Mouse (Mus musculus) MEL (cell line): Measurements from ENCODE around the gene Gm20388. TPM values are rescaled to one million over a fixed set of nuclear protein-coding genes. Genes with fewer than 3 reads are reported as not detected.

Source experiments
- DNase-seq: peaks from one replicate; pipeline ENCODE4 v3.0.0; 2011; ENCODE audit warnings: low read depth, low spot score
- H3K27ac ChIP-seq: 2 replicates; pipeline ENCODE4 v1.5.1; 2012; ENCODE audit warnings: low read depth, mild to moderate bottlenecking, control low read depth, low read length, moderate library complexity; ENCODE audit not compliant: control insufficient read depth
- H3K27me3 ChIP-seq, 2 experiments: fragments of 150-350 bp in 1 of 2; sonication (generic) in 1 of 2; 2 replicates each; pipeline ENCODE4 v1.6.1; 2012; ENCODE audit warnings: low read length in 2 of 2, mild to moderate bottlenecking in 2 of 2, improper control_type of control experiment in 1 of 2, moderate library complexity in 1 of 2; ENCODE audit not compliant: insufficient read depth in 2 of 2, control insufficient read depth in 1 of 2
- H3K36me3 ChIP-seq, 2 experiments: 2 replicates each; pipeline ENCODE4 v1.6.1; 2012 to 2014; ENCODE audit warnings: low read length in 2 of 2, improper control_type of control experiment in 1 of 2, inconsistent platforms in 1 of 2, mild to moderate bottlenecking in 1 of 2; ENCODE audit not compliant: insufficient read depth in 2 of 2, control insufficient read depth in 1 of 2
- H3K4me1 ChIP-seq, 2 experiments: fragments of 150-350 bp in 1 of 2; sonication (generic) in 1 of 2; 2 replicates each; pipeline ENCODE4 v1.6.1; 2012; ENCODE audit warnings: low read length in 2 of 2, improper control_type of control experiment in 1 of 2, mild to moderate bottlenecking in 1 of 2; ENCODE audit not compliant: insufficient read depth in 2 of 2, control insufficient read depth in 1 of 2
- H3K4me3 ChIP-seq, 2 experiments: fragments of 150-350 bp in 1 of 2; sonication (generic) in 1 of 2; 2 replicates each; pipeline ENCODE4 v1.5.1; 2012; ENCODE audit warnings: low read depth in 2 of 2, low read length in 2 of 2, mild to moderate bottlenecking in 2 of 2, moderate library complexity in 2 of 2, control low read depth in 1 of 2, improper control_type of control experiment in 1 of 2; ENCODE audit not compliant: control insufficient read depth in 1 of 2, insufficient read depth in 1 of 2
- H3K79me2 ChIP-seq: 2 replicates; pipeline ENCODE4 v1.6.1; 2012; ENCODE audit warnings: mild to moderate bottlenecking, low read length, moderate library complexity; ENCODE audit not compliant: control insufficient read depth, poor library complexity, insufficient read depth
- H3K9ac ChIP-seq: 2 replicates; pipeline ENCODE4 v1.6.1; 2012; ENCODE audit warnings: low read depth, mild to moderate bottlenecking, control low read depth, low read length, moderate library complexity; ENCODE audit not compliant: control insufficient read depth, poor library complexity, severe bottlenecking
- H3K9me3 ChIP-seq: fragments of 150-350 bp; sonication (generic); replicated peaks from 2 replicates; pipeline ENCODE4 v1.6.1; 2012; ENCODE audit warnings: mild to moderate bottlenecking, low read length, improper control_type of control experiment, moderate library complexity; ENCODE audit not compliant: insufficient read depth
- EP300 ChIP-seq, 2 experiments: IDR thresholded peaks; 2 replicates each; pipeline ENCODE4 v1.6.1; 2011; ENCODE audit warnings: improper control_type of control experiment in 2 of 2, low read length in 2 of 2, low read depth in 1 of 2, mild to moderate bottlenecking in 1 of 2
- GATA1 ChIP-seq: IDR thresholded peaks from 2 replicates; pipeline ENCODE4 v1.6.1; 2011; ENCODE audit warnings: low read depth, low read length, improper control_type of control experiment
- HCFC1 ChIP-seq: IDR thresholded peaks from 2 replicates; pipeline ENCODE4 v1.6.1; 2012; ENCODE audit warnings: low read depth, mild to moderate bottlenecking, inconsistent platforms, low read length, improper control_type of control experiment, moderate library complexity
- MAFK ChIP-seq: IDR thresholded peaks from 2 replicates; pipeline ENCODE4 v1.6.1; 2011; ENCODE audit warnings: low read depth, mild to moderate bottlenecking, low read length, improper control_type of control experiment, borderline replicate concordance
- MEF2A ChIP-seq: IDR thresholded peaks from 2 replicates; pipeline ENCODE4 v1.6.1; 2014; ENCODE audit warnings: low read depth, mild to moderate bottlenecking, inconsistent platforms, low read length, improper control_type of control experiment; ENCODE audit not compliant: poor library complexity, insufficient replicate concordance, severe bottlenecking; ENCODE audit errors: extremely low read depth
- MYB ChIP-seq: IDR thresholded peaks from 2 replicates; pipeline ENCODE4 v1.6.1; 2011; ENCODE audit warnings: mild to moderate bottlenecking, low read depth, low read length, improper control_type of control experiment
- NELFE ChIP-seq: IDR thresholded peaks from 2 replicates; pipeline ENCODE4 v1.6.1; 2011; ENCODE audit warnings: low read depth, low read length, improper control_type of control experiment
- NRF1 ChIP-seq: IDR thresholded peaks from 2 replicates; pipeline ENCODE4 v1.6.1; 2014; ENCODE audit warnings: low read depth, mild to moderate bottlenecking, inconsistent platforms, low read length, improper control_type of control experiment, moderate library complexity; ENCODE audit not compliant: poor library complexity, insufficient read depth, severe bottlenecking
- POLR2A ChIP-seq, 2 experiments: IDR thresholded peaks; 2 replicates each; pipeline ENCODE4 v1.6.1; 2011 to 2012; ENCODE audit warnings: low read length in 2 of 2, mild to moderate bottlenecking in 2 of 2, control low read depth in 1 of 2, improper control_type of control experiment in 1 of 2, low read depth in 1 of 2, moderate library complexity in 1 of 2; ENCODE audit not compliant: control insufficient read depth in 1 of 2, insufficient read depth in 1 of 2, poor library complexity in 1 of 2
- POLR2AphosphoS2 ChIP-seq: IDR thresholded peaks from 2 replicates; pipeline ENCODE4 v1.6.1; 2011; ENCODE audit warnings: low read length, improper control_type of control experiment
- SIN3A ChIP-seq: IDR thresholded peaks from 2 replicates; pipeline ENCODE4 v1.6.1; 2012; ENCODE audit warnings: low read length, improper control_type of control experiment, inconsistent platforms
- SMC3 ChIP-seq: IDR thresholded peaks from 2 replicates; pipeline ENCODE4 v1.6.1; 2011; ENCODE audit warnings: low read depth, low read length, improper control_type of control experiment
- TAL1 ChIP-seq: IDR thresholded peaks from 2 replicates; pipeline ENCODE4 v1.6.1; 2012; ENCODE audit warnings: mild to moderate bottlenecking, inconsistent platforms, low read length, moderate library complexity, mixed read lengths
- TCF12 ChIP-seq: IDR thresholded peaks from 2 replicates; pipeline ENCODE4 v1.6.1; 2014; ENCODE audit warnings: low read depth, mild to moderate bottlenecking, inconsistent platforms, low read length, improper control_type of control experiment, moderate library complexity
- UBTF ChIP-seq: IDR thresholded peaks from 2 replicates; pipeline ENCODE4 v1.6.1; 2012; ENCODE audit warnings: low read depth, mild to moderate bottlenecking, inconsistent platforms, low read length, improper control_type of control experiment, moderate library complexity, borderline replicate concordance; ENCODE audit not compliant: insufficient read depth
- ZMIZ1 ChIP-seq: IDR thresholded peaks from 2 replicates; pipeline ENCODE4 v1.6.1; 2012; ENCODE audit warnings: low read depth, mild to moderate bottlenecking, inconsistent platforms, low read length, improper control_type of control experiment, moderate library complexity
- polyA plus RNA-seq, 2 experiments: library from polyadenylated mRNA; stranded (reverse) in 1 of 2; unstranded in 1 of 2; fragments of >175 nt in 1 of 2; fragments of >200 nt in 1 of 2; gene quantifications; 2 replicates each; pipeline versions ENCODE4 v1.2.1 to v1.2.4; 2012; ENCODE audit warnings: low replicate concordance in 2 of 2, low read depth in 1 of 2; ENCODE audit not compliant: insufficient read length in 2 of 2, insufficient read depth in 1 of 2, missing spikeins in 1 of 2
- total RNA-seq: library from RNA; depleted of rRNA; stranded (reverse); fragments of 300-350 nt; gene quantifications from 2 replicates; pipeline ENCODE4 v1.2.3, GENCODE M21; 2012

Gm20388 gene
- total and polyA plus RNA-seq, 3 experiments, result 11.1 to 17.8 TPM; not detected in 1

GRCm38 (mm10) chr8:123113908-123114469 lies 3203.3 kb downstream of the Gm20388 start (continued):
- peak; percentile 70 to 78 for TF ChIP-seq EP300 (IDR thresholded peaks at IDR 0.05; ENCODE audit: low read depth in 1 of 2, low read length in 2 of 2)
- TF ChIP-seq SIN3A, result peak; percentile 67
- no peak for TF ChIP-seq UBTF

DNA sequence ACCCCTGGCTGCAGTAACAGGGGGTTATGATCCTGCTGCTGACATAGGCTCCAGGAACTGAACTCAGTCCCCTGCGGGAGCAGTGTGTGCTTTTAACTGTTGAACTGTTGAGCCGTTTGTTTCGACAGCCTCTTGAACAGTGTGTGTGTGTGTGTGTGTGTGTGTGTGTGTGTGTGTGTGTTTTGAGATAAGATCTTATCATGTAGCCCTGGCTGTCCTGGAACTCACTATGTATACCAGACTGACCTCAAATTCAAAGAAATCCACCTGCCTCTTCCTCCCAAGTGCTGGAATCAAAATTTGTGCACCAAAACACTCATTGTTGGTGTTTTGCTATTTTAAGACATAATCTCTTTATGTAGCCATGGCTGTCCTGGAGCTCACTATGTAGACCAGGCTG lies 3204.0 kb downstream of the Gm20388 start:
- Histone ChIP-seq H3K4me3 (peak overlapping the region in 1 of 2 experiments; percentile 34; a peak in 2 of 4 replicates), H3K36me3 (peaks cover 0 to 23% of the 10 kb centered on the region in 2 experiments; a peak in 2 of 4 replicates), H3K9ac (peak overlapping the region; percentile 2; the same call in 1 of the 2 replicates), H3K27ac (peak overlapping the region; percentile 50), H3K4me1 (peaks cover 24 to 40% of the 10 kb centered on the region in 2 experiments), H3K9me3 (no peaks in the 10 kb centered on the region), H3K27me3 (no peaks in the 10 kb centered on the region), H3K79me2 (no peaks in the 10 kb centered on the region)
- DNase-seq, result peak; percentile 53
- TF ChIP-seq GATA1, result peak; percentile 68
- TF ChIP-seq MYB, result peak; percentile 56; the same call in 1 of the 2 replicates
- TF ChIP-seq NELFE, result no peak
- no peak for TF ChIP-seq HCFC1
- peak; percentile 29 to 47; a peak in 2 of 4 replicates for TF ChIP-seq EP300 (IDR thresholded peaks at IDR 0.05; ENCODE audit: low read depth in 1 of 2, low read length in 2 of 2)
- TF ChIP-seq TCF12, result peak; percentile 37; the same call in 1 of the 2 replicates
- no peak for TF ChIP-seq POLR2AphosphoS2
- TF ChIP-seq ZMIZ1, result no peak
- TF ChIP-seq NRF1, result no peak

DNA sequence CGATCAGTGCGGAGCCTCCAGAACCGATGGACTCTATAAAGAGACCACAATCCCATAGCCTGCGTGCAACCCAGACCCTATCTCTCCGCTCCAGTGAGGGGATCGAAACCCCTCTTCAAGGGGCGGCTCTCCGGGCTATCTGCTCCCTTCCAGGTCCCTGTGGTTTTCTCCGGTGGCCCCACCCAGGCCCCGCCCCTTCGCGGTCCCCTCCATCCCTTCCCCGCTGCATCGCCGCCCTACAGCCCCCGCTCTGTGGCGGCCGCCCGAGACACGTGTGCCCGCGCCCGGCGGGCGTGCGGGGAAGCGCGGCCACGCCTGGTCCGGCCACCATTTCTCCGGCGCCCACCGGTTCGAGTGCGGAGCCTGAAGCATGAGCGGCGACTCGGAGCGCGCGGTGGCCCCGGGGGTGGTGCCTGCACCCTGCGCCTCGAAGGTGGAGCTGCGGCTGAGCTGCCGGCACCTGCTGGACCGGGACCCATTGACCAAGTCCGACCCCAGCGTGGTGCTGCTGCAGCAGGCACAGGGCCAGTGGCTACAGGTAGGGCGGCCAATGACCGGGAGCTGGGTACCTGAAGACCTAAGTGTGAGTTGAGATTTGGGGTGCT lies 3206.6 kb downstream of the Gm20388 start, which contains the start of gene Cpne7:
Gene Cpne7 (plus strand): TSS at position 248 of the 605 bp plus-strand sequence.
- Histone ChIP-seq H3K4me1 (peaks cover 22 to 40% of the 10 kb centered on the region in 2 experiments), H3K27ac (no peak within 1 kb of the TSS), H3K9ac (peak within 1 kb of the TSS; percentile 21), H3K27me3 (no peaks in the 10 kb centered on the region), H3K4me3 (peak within 1 kb of the TSS; percentile 49 to 85), H3K36me3 (peaks cover 0 to 23% of the 10 kb centered on the region in 2 experiments; a peak in 2 of 4 replicates), H3K79me2 (no peaks in the 10 kb centered on the region), H3K9me3 (no peaks in the 10 kb centered on the region)
- no peak for TF ChIP-seq UBTF
- TF ChIP-seq SIN3A, result peak; percentile 31; the same call in 1 of the 2 replicates
- TF ChIP-seq MAFK, result no peak
- TF ChIP-seq MEF2A, result no peak
- no peak for TF ChIP-seq SMC3
- peak; percentile 57 for TF ChIP-seq TCF12
- peak; percentile 56 for TF ChIP-seq TAL1
- TF ChIP-seq POLR2A (IDR thresholded peaks at IDR 0.05; ENCODE audit: control insufficient read depth in 1 of 2, insufficient read depth in 1 of 2, low read depth in 1 of 2, low read length in 2 of 2, poor library complexity in 1 of 2), result no peak
- TF ChIP-seq EP300 (IDR thresholded peaks at IDR 0.05; ENCODE audit: low read depth in 1 of 2, low read length in 2 of 2), result peak in 1 of 2 experiments; percentile 44; a peak in 3 of 4 replicates
- DNase-seq, result peak; percentile 57
